Mouse (Mus musculus): ENCODE data around the gene Vamp1.

Vamp1 gene

DNA sequence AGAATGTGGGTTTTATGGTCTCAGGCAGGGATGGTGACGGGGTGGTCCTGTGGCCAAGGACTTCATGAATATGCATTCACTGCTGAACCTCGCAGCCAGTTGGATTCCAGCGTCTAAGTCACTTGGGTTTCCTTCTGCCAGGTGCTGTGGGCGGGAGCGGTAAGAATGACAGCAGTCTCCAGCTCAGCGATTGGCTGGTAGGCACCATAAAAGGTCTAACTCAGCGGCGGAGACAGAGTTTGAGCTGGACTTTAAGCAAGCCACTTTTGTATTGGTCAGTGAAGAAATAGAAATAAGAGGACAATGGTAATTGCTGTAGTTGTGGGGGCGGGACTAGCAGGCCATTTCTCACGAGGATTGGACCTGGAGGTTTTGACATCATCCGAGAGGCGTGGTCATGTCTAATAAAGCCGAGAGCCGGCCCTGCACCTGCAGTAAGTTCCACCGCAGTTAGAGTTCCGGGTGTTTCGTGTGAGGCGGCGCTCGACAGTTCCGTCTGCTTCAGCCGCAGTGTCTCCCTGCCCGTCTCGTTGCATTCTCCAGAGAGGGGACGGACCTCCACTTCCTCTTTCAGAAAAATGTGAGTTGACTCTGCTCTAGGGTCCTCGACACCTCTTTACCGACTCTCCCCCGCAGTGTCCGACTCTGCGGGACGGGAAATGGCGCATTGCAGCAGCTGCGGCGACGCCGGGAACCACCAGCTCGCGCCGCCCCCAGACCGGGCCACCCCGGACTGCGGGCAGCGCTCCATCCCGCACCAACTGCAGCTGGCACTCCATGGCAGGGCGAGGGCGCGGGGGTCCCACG lies at the start of gene Vamp1:
Gene Vamp1, plus strand, starts transcription at position 404 of the 807 bp plus-strand sequence.
- peak; percentile 86 for DNase-seq (ENCODE audit: low spot score)

DNA sequence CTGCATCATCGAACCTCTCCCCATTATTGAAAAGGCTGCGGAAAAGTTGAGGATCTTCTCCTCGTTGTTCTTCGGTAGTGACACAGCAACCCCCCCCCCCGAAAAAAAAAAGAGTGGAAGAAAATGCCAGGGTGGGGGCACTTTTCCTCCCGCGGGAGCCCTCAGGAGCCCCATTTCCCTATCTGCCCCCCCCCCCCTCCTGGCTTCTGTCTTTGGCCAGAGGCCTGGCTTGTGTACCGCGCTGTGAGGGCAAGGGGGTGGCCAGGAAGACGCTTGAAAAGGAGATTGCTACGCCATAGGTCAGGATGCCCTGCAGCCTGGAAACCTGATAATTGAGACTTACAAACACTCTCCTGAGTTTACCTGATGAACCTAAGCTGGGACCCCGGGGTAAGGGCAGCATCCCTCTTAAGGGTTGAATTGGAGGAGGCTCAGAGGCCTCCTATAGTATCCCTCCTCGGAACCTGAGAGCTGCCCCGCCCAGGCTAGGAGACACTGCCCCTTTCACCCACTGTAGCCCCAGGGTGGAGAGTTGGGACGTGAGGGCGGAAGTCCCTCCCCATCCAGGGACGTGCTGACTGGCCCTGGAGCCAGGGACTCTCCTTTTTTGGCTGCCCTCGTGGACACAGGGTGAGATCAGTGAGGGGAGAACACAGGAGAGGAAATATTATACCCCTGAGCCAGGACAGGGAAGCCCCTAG lies 49.1 kb upstream of the Vamp1 start, which contains the start of gene Gapdh:
Gene Gapdh, minus strand, starts transcription at position 417 of the 701 bp plus-strand sequence.
- peak; percentile 56 for DNase-seq (ENCODE audit: low spot score)

DNA sequence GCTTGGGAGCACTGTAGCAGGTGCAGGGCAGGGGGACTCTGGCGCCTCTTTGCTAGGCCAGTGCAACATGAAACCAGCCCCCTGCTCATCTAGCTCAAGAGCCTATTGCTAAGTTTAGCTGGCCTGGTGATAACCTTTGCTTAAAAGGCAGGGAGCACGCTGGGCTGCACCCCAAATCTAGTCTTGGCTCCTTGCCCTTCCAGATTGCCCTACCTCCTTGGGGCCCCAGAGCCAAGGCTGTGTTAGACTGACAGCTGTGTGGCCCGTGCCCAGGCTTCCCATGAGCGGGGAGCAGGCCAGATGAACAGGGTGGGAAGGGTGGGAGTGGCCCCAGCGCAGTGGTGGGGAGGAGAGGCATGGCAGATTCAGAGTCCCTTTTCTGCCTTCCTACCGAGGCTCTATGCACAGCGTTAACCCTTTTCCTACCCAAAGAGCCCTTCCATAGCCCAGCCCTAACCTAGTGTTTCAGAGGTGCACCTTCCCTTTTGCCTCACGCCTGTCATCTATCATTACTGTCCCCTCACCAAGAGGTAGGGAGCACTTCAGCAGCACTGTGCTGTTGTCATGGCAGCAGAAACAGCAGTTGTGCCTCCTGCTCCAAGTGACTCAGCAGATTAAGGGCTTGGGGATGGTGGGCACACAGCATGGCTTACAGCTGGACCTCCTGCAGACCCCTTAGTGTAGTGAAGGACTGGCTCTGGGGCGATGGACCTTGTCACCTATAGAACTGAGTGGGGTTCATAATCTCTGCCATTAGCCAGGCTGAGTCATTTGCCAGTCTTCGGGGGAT lies 48.3 kb upstream of the Vamp1 start:
- no peak for DNase-seq (ENCODE audit: low spot score)

DNA sequence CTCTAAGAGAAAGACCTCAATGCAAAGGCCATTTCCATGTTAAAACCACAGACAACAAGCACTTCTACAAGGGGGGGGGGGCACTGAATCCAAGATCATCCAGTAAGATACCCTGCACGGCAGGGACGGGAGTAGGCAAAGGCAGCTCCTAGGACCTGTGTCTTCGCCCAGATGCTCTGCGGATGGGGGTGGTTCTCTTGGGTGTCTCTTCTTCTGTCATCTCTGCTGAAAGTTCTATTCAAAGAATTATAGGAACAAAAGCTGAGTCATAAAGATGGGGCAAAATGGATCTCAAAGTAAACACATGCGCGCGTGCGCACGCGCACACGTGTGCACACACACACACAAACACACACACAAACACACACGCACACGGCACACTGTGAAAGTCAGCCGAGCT lies 47.3 kb upstream of the Vamp1 start:
- no peak for DNase-seq (ENCODE audit: low spot score)

DNA sequence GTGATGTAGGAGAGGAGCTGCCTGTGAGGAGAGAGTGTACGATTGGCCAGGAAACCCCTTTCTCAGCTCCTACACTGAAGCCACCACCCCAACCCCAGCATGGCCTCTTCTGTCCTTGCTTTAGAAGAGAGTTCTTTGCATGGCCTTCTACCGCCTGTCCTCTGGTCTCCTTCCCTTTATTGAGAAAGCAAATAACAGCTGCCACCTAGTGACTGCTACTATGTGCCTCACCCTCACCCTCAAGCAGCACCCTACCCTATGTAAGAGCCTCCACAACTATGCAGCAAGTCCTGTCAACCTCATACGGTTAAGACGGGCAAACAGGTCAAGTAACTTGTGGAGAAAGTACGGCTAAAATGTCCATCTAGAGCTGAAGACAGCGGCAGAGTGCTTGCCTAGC lies 45.2 kb upstream of the Vamp1 start:
- DNase-seq (ENCODE audit: low spot score), result no peak

DNA sequence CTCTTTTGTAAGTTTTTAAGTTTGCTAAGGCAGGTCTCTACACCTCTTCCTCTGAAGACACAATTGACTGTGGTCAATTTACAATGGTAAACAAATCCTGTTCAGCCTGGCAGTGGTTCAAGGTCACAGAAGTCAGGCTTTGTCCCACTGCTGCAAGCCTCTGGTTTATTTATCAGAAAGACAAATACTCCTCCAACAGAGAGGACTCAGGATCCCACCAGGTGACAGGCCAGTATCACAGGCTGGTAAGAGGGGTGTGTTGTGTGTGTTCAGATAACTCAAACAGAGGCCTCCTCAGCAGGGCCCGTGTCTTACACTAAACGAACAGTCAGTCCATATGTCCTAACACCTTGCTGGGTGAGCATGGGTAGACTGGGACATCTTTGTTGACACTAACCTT lies 42.9 kb upstream of the Vamp1 start:
- no peak for DNase-seq (ENCODE audit: low spot score)

DNA sequence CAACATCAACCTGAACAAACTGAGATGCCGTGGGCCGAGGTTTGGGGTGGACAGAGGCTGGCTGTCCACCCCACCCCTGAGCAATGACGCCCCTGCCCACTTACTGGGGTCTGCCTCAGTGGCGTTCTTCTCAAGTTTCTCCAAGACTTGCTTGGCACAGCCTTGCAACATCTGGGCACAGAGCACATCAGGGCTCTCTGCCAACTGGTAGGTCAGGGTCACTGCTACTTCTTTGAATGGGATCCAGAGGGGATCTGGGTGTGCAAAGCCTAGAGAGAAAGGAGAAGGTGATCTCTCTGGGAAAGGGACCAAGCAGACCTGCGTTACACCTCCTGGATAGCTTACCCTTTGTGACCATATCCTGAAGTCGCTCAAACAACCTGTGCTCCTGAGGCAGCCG lies 42.1 kb upstream of the Vamp1 start:
- DNase-seq (ENCODE audit: low spot score), result no peak

DNA sequence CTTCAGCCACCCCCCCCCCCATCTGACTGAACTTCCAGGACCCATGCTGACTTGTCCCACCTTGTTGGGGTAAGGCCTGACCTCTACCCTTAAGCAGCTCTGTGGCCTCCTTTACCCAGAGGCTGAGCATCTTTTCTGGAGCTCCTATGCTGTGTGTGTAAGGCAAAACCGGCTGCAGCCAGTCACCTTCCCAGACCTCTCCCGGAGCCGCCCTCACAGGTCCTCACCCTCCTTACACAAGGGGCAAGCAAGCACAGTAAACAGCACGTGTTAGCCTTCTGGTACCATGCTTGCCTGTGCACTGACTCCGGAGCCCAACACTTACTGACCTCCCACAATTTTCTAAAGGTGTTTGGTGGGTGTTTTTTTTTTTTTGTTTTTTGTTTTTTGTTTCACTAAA lies 39.9 kb upstream of the Vamp1 start:
- DNase-seq (ENCODE audit: low spot score), result no peak

DNA sequence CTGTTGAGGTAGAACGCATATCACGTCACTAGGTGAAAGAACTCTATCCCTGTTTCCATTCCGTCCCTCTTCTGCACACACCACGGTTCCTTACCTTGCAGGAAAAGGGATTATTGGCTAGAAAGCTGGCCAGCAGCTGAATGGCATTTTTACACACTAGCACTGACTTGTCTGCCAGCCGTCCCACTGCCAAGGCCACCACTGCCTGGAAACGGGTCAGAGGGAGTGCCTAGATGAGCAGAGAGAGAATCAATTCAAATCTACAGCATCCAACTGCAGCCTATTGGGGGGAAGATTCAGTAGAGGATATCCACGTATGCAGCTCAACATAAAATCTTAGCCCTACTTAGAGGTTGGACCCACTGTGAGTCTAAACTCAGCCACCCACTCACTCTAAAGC lies 35.8 kb upstream of the Vamp1 start:
- DNase-seq (ENCODE audit: low spot score), result no peak

DNA sequence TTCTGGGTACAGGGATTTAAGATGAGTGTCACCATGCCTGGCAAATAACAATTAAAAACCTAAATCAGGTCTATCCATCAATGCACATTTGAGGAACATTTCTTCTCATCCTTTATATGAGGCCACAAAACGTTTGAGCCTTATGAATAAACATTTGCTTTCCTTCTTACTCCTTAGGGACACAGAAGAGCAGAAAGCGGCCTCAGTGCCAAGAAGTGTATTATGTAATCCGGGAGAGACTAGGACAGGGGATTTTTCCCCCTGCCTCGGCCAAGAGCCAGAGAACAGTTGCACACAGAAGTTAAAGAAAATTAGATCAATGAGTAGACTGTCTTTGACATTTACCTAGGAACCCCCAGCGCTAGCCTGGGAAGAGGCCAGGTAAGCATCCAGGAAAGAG lies 33.2 kb upstream of the Vamp1 start:
- no peak for DNase-seq (ENCODE audit: low spot score)

DNA sequence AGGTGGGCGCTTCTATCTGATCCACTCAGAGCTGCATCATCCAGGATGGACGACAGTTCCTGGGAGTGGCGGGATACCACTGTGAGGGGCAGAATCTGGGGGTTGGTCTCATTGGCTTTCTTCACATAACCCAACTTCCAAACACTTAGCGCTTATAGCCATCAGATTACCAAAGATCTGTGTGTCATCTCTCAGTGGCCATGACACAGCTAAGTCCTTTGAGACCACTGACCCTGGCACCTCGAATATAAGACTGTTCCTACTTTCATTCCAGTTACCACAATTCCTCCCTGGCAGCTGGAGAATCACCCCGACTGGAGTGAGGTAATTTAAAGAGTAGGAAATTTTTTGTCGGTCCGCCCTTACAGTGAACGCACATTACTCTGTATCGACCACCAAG lies 29.1 kb upstream of the Vamp1 start:
- DNase-seq (ENCODE audit: low spot score), result no peak

DNA sequence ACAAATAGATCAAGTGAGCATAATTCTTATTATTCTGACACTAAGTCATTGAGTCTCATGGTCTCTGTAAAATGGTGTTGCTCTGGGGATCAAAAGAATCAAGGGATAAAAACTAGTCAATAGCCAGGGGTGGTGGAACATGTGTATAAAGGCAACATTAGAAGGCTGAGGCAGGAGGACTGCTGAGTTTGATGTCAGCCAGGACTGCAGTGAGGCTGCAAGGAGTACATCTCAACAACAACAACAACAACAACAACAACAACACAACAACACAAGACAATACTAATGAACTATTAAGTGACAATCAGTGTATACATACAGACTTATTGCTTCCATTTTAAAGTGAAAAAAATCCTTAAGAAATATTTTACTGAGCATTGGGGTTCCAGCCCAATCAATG lies 24.5 kb upstream of the Vamp1 start:
- DNase-seq (ENCODE audit: low spot score), result no peak

DNA sequence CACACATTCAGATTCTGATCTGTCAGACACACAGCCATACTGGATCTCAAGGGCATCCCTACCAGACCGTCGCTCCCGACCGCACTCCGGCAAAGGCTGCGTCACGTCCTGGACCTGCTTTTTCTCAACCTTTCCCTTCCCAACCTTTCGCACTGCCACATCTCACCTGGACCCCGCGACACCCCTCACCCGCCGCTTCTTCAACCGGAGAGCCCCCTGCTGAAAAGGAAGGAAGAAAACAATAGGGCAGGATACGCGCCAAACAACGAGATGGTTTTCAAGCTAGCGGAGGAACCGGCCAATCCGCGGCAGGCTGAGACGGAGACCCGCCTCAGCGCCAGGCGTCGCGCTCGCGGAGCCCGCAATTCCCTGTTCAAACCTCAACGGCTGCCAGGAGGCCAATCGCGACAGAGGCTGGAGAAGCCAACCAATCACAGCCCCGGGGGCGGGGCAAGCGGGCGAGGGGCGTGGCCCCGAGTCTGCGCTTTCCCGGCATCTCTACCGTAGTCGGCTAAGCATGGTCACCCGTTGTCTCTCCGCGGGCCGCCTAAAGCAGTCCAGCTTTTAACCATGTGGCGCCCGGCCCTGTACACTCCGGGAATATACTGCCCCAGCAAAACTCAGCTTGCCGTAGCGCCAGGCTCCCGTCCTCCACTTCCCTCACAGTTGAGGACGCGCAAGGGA lies 23.9 kb upstream of the Vamp1 start, which contains the start of the genes Ncapd2 and Mrpl51:
Gene Ncapd2, minus strand, starts transcription at position 370 of the 684 bp plus-strand sequence.
Gene Mrpl51, plus strand, starts transcription at position 470 of the 684 bp plus-strand sequence.
- DNase-seq (ENCODE audit: low spot score), result peak; percentile 97

DNA sequence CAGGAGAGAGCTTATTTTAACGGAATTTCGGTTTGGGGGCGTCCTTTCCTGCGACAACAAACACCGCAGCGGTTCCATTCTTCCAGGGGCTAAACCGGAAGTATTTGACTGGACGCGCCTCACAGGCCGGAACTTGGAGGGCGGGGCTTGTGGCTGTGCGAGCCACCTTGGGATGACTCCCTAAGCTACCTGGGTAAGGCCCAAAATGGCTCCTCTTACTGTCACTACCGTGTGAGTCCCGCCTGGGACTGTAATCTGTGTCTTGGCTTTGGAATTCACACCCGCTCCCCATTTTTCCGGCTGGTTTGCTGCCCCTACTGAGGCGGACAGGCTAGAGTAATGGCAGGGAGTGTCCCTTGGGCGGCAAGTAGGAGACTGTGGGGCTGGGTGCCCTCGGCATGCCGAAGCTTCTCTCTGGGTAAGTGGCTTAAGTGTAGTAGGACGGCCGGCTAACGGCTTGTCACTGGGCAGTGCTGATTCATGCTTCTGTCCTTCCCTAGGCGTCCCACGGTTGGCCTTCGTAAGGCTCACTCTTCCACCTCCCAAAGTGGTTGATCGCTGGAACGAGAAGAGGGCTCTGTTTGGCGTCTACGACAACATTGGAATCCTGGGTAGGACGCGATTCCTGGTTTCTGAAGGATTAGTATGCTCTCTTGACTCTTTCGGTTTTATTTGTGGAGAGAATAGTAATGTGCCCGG lies 23.2 kb upstream of the Vamp1 start:
- DNase-seq (ENCODE audit: low spot score), result peak; percentile 84

DNA sequence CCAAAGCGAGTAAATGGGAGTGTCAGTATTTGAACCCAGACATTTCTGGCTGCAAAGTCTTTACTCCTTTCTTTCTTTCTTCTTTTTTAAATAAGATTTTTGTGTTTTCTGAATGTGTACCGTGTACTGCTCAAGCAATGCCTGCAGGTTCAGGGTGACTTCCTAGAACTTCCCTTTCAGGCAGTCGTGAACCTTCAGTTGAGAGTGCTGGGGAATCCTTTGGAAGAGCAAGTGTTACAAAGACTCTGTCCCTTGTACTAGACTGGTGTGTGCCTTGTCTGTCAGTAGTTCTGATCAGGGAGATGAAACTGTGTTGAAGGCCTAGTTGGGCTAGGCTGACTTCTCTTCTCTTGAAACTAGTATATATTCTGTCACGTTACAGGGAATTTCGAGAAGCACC lies 22.5 kb upstream of the Vamp1 start:
- DNase-seq (ENCODE audit: low spot score), result no peak

DNA sequence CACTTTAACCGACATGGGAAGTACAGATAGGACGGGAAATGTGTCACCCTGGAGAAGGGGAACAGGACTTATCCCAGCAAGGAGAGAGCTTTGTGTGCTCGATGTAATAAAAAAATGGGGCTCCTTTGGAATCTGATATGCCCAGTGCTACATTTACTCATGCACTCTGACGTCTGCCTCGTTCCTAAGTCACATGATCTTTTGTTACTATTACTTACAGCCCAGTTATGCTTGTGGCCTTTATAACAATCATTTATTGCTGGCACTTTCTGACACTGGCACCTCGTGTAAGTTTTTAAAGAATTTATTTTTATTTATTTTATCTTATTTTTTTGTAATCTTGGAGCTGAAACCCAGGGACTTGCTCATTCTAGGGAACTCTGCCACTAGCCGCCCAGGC lies 22.0 kb upstream of the Vamp1 start:
- no peak for DNase-seq (ENCODE audit: low spot score)

DNA sequence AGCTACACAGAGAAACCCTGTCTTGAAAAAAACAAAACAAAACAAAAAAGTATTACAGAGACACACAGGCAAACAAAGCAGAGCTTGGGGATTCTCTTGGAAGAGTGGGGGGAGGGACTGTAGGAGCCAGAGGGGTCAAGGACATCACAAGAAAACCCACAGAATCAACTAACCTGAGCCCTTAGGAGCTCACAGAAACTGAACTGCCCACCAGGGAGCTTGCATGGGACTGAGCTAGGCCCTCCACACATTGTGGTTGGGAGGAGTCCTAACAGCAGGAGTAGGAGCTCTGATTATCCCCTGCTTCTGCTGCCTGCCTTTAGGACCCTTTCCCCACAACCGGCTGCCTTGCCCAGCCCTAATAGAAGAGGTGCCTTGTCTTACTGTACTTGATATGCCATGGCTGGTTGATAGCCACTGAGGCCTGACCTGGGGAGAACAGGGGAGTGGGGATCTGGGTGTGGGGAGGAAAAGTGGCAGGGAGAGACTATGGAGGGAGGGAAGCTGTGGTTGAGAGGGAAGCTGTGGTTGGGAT lies 19.7 kb upstream of the Vamp1 start:
- DNase-seq (ENCODE audit: low spot score), result no peak

DNA sequence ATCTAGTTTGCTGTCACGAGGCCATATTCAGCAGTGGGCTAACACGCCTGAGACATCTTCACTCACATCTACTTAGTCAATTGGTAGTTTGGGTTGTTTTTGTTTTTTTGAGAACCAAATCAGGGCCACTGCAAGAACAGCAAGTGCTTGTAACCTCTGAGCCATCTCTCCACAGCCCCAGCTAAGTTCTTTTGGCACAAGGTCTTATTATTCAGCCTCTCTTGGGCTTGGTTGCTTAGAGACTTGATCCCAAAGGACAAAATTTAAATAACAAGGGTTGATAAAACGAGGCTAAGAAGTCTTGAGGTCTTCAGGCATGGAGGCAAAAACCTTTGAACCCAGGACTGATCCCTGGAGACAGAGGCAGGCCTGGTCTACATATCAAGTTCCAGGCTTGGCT lies 19.1 kb upstream of the Vamp1 start:
- DNase-seq (ENCODE audit: low spot score), result no peak

DNA sequence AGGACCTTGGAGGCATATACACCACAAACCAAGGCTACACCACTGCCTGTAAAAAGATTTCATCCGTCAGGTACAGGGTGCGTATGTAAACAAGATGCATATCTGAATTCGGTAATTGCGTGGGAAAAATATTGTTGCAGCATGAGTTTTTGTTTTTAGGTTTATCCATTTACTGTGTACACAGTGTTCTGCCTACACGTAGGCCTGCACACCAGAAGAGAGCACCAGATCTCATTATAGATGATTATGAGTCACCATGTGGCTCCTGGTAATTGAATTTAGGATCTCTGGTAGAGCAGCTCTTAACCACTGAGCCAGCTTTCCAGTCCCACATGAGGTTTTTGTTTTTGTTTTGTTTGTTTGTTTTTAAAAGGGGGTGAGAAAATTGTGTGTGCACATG lies 18.2 kb upstream of the Vamp1 start:
- no peak for DNase-seq (ENCODE audit: low spot score)

DNA sequence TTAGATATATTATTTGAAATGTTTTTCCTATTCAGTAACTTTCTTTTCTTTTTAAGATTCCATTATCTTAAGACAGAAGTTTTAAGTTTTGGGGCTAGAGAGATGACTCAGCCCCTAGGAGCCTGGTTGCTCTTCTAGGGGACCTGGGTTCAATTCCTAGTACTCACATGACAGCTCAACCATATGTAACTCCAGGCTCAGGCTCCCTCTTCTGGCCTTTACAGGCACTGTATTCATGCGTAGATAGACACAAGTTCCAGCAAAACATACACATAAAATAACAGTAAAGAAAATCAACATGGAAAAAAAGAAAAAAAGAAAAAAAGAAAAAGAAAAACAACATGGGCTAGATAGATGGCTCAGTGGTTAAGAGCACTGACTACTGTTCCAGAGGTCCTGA lies 4.9 kb upstream of the Vamp1 start:
- DNase-seq (ENCODE audit: low spot score), result no peak

DNA sequence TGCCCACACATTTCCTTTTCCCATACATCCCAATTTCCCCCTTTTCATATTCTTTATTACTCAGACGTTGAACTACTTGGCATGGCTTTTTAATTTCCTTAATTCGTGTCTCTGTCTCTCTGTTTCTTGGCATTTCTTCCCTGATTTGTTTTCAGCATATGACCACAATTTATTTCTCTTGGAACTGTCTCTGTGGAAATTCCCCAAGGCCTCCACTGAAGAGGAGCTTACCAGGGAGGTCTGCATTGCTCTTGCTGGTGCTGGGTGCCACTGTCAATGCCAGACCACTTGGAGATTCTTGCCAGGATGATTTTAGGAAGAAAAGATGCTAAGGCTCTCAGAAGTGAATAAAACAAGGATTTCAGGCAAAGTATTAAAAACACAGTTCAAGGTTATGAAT lies 2.7 kb upstream of the Vamp1 start:
- no peak for DNase-seq (ENCODE audit: low spot score)

Data from ovary, postnatal 14 days (tissue).